32 mouse cellular contexts compared by ENCODE assay signal in the genomic region with DNA sequence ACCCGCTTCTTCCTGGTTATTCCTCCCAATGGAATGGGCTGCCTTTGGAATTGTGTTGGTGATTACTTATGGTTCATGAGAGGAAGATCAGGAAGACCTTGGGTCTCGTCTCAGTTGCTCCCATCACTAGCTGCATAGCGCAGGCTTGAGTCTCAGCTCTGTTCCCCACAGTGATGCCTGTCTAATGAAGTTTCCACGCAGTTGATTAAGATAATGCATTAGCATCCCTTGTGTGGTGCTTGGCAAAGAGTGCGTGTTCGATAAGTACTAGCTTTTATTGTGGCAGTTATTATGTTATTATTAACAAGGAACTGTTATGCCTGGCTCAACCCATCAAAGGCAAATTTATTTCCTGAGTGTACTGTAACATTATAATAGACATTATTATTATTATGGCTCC.
"Had no signal": no experiment of that assay in that cellular context is flagged by ENCODE, and none has a peak within 500 bp of the region (broad histone marks: within the 10 kb centered on the region; RNA-seq: fewer than 3 reads in every experiment).

No protein-coding gene starts in this region.

- H3K4me1 ChIP-seq: limb, embryonic 15.5 days; lung, embryonic 15.5 days; midbrain, embryonic 10.5 days; midbrain, embryonic 12.5 days; midbrain, embryonic 13.5 days; midbrain, embryonic 15.5 days had no signal

- H3K4me2 ChIP-seq: limb, embryonic 12.5 days; limb, embryonic 13.5 days; limb, embryonic 15.5 days; liver, embryonic 11.5 days; liver, embryonic 12.5 days; liver, embryonic 13.5 days; liver, embryonic 15.5 days; lung, embryonic 14.5 days; lung, embryonic 15.5 days; midbrain, embryonic 11.5 days; midbrain, embryonic 12.5 days; midbrain, embryonic 13.5 days; midbrain, embryonic 15.5 days had no signal

- H3K36me3 ChIP-seq: limb, embryonic 10.5 days; limb, embryonic 12.5 days; limb, embryonic 13.5 days; limb, embryonic 15.5 days; liver, embryonic 12.5 days; liver, embryonic 13.5 days; liver, embryonic 15.5 days; lung, embryonic 15.5 days; midbrain, embryonic 10.5 days; midbrain, embryonic 12.5 days; midbrain, embryonic 13.5 days; midbrain, embryonic 15.5 days had no signal

- H3K9ac ChIP-seq: limb, embryonic 12.5 days; limb, embryonic 13.5 days; limb, embryonic 15.5 days; liver, embryonic 12.5 days; liver, embryonic 13.5 days; liver, embryonic 14.5 days; liver, embryonic 15.5 days; liver, postnatal 0 days; lung, embryonic 14.5 days; lung, embryonic 15.5 days; midbrain, embryonic 12.5 days; midbrain, embryonic 13.5 days; midbrain, embryonic 15.5 days had no signal

- ATAC-seq: liver, embryonic 12.5 days; liver, postnatal 0 days; lung, postnatal 0 days; midbrain, embryonic 13.5 days; midbrain, embryonic 15.5 days; midbrain, embryonic 16.5 days had no signal

- H3K27ac ChIP-seq: left cerebral cortex, adult 2 months; limb, embryonic 10.5 days; limb, embryonic 12.5 days; limb, embryonic 13.5 days; limb, embryonic 15.5 days; liver, embryonic 12.5 days; liver, embryonic 13.5 days; liver, embryonic 14.5 days; liver, embryonic 15.5 days; lung, embryonic 15.5 days; macrophage; midbrain, embryonic 10.5 days; midbrain, embryonic 12.5 days; midbrain, embryonic 13.5 days; midbrain, embryonic 15.5 days had no signal

- H3K4me3 ChIP-seq: left cerebral cortex, adult 2 months; limb, embryonic 10.5 days; limb, embryonic 12.5 days; limb, embryonic 13.5 days; limb, embryonic 15.5 days; liver, embryonic 12.5 days; liver, embryonic 13.5 days; liver, embryonic 15.5 days; lung, embryonic 15.5 days; megakaryocyte, embryonic 14.5 days; midbrain, embryonic 10.5 days; midbrain, embryonic 12.5 days; midbrain, embryonic 13.5 days; midbrain, embryonic 15.5 days; myocyte had no signal

- DNase-seq: left cerebral cortex, postnatal 4 days; liver; liver, embryonic 13.5 days; liver, postnatal 0 days; lung, adult 18-20 months; lung, adult 2 months; lung, embryonic 14.5 days; lung, postnatal 10 days; lung, postnatal 14 days; lung, postnatal 36 days; lung, postnatal 4 days; midbrain, embryonic 14.5 days had no signal

- H3K27me3 ChIP-seq: limb, embryonic 12.5 days; limb, embryonic 13.5 days; limb, embryonic 15.5 days; lung, embryonic 15.5 days; midbrain, embryonic 12.5 days; midbrain, embryonic 13.5 days; midbrain, embryonic 15.5 days had no signal

- H3K9me3 ChIP-seq: limb, embryonic 10.5 days; limb, embryonic 12.5 days; limb, embryonic 13.5 days; limb, embryonic 15.5 days; liver, embryonic 12.5 days; liver, embryonic 13.5 days; liver, embryonic 15.5 days; lung, embryonic 15.5 days; megakaryocyte, embryonic 14.5 days; midbrain, embryonic 10.5 days; midbrain, embryonic 12.5 days; midbrain, embryonic 13.5 days; midbrain, embryonic 15.5 days had no signal
